Mouse (Mus musculus) midbrain, embryonic 12.5 days (tissue): ENCODE measurements around the gene Camk1d. TPM values are rescaled to one million over a fixed set of nuclear protein-coding genes. Genes with fewer than 3 reads are reported as not detected.

ENCODE experiments used
- ATAC-seq: fragments of 200-750 bp; cut with Nextera tagmentation; 2 replicates; pipeline ENCODE4 v1.8.0; 2017; ENCODE audit warnings: low read depth, moderate TSS enrichment, moderate library complexity; ENCODE audit not compliant: low FRiP score
- H3K27ac ChIP-seq: fragments of 300-500 bp; sonication (generic); replicated peaks from 2 replicates; pipeline ENCODE4 v1.5.1; 2016; ENCODE audit warnings: mild to moderate bottlenecking
- H3K27me3 ChIP-seq: fragments of 300-500 bp; sonication (generic); 2 replicates; pipeline ENCODE4 v1.6.1; 2016; ENCODE audit warnings: mild to moderate bottlenecking
- H3K36me3 ChIP-seq: fragments of 300-500 bp; sonication (generic); 2 replicates; pipeline ENCODE4 v1.6.1; 2016
- H3K4me1 ChIP-seq: fragments of 300-500 bp; sonication (generic); 2 replicates; pipeline ENCODE4 v1.6.1; 2016
- H3K4me2 ChIP-seq: fragments of 300-500 bp; sonication (generic); replicated peaks from 2 replicates; pipeline ENCODE4 v1.6.1; 2016; ENCODE audit warnings: mild to moderate bottlenecking, moderate library complexity
- H3K4me3 ChIP-seq: fragments of 300-500 bp; sonication (generic); 2 replicates; pipeline ENCODE4 v1.5.1; 2016; ENCODE audit warnings: mild to moderate bottlenecking
- H3K9ac ChIP-seq: fragments of 300-500 bp; sonication (generic); replicated peaks from 2 replicates; pipeline ENCODE4 v1.6.1; 2016; ENCODE audit warnings: mild to moderate bottlenecking, moderate library complexity
- H3K9me3 ChIP-seq: fragments of 300-500 bp; sonication (generic); 2 replicates; pipeline ENCODE4 v1.6.1; 2016; ENCODE audit warnings: mild to moderate bottlenecking
- WGBS: fragments of 180-500 bp; shearing (Covaris S2); methylation state at CpG from one replicate; pipeline ENCODE4 v1.1.7; 2016; 5-methylcytosine and 5-hydroxymethylcytosine counted together
- polyA plus RNA-seq: library from polyadenylated mRNA; unstranded; fragments of >200 nt; fragmentation: Nextera tagmentation; extraction: Ambion mirVana; gene quantifications from 2 replicates; pipeline ENCODE4 v1.2.1, GENCODE M21; 2016

The Camk1d gene
- polyA plus RNA-seq, 1 experiment from 2014 or later = 3.2 TPM

- Histone ChIP-seq H3K4me2 (no peak overlapping the region), H3K27ac (no peak overlapping the region), H3K9ac (no peak overlapping the region), H3K9me3 (no peaks in the 10 kb centered on the region), H3K4me1 (peaks cover 7% of the 10 kb centered on the region; the same call in 1 of the 2 replicates), H3K36me3 (no peaks in the 10 kb centered on the region), H3K27me3 (no peaks in the 10 kb centered on the region), H3K4me3 (no peak overlapping the region)
- 86% methylated on average over 12 of the region's 12 CpGs for WGBS
- no peak for ATAC-seq
These were observed 38.7 kb downstream of the Camk1d start for GRCm38 (mm10) chr2:5675431-5676142.

- ATAC-seq = no peak
- no peaks in the 10 kb centered on the region for H3K27me3 ChIP-seq
- H3K4me1 ChIP-seq = peaks cover 7% of the 10 kb centered on the region; the same call in 1 of the 2 replicates
- WGBS = 93% methylated on average over 9 of the region's 9 CpGs
- no peaks in the 10 kb centered on the region for H3K9me3 ChIP-seq
- H3K9ac ChIP-seq = no peak overlapping the region
- no peak overlapping the region for H3K27ac ChIP-seq
- no peak overlapping the region for H3K4me2 ChIP-seq
- no peaks in the 10 kb centered on the region for H3K36me3 ChIP-seq
- H3K4me3 ChIP-seq = no peak overlapping the region
These were observed 39.8 kb downstream of the Camk1d start for GRCm38 (mm10) chr2:5674512-5674911.

- no peak overlapping the region for H3K4me3 ChIP-seq
- no peak overlapping the region for H3K9ac ChIP-seq
- H3K27me3 ChIP-seq = no peaks in the 10 kb centered on the region
- H3K36me3 ChIP-seq = no peaks in the 10 kb centered on the region
- no peak for ATAC-seq
- H3K4me2 ChIP-seq = no peak overlapping the region
- H3K4me1 ChIP-seq = peaks cover 7% of the 10 kb centered on the region; the same call in 1 of the 2 replicates
- H3K9me3 ChIP-seq = no peaks in the 10 kb centered on the region
- no peak overlapping the region for H3K27ac ChIP-seq
- 90% methylated on average over 6 of the region's 6 CpGs for WGBS
These were observed 40.5 kb downstream of the Camk1d start for GRCm38 (mm10) chr2:5673816-5674215.

DNA sequence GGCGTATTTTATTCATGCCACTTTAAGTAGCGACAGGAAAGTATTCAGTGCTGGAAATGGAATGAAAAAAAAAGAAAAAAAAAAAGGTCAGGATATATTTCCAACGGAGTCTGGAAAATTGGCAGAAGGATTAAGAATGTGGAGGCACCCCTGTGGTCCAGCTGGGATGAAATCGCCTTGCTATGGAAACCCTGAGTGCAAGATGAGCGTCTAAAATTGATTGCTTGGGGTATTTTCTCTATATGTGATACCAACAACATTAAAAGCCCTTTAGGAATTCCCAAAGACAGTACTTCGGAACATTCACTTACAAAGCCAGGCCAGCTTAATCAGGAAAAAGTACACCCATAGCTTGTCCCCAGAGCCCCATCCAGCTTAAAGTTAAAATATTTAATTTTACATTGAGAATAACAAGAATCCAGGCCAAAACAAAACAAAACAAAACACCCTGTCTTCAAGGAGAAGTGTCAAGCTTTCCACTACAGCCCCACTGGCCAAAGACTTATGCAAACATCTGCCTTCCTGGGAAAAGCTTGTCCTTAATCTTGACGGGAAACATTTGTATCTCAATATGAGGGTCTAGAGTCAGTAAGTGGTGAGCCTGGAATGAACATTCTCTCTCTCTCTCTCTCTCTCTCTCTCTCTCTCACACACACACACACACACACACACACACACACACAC lies 41.3 kb downstream of the Camk1d start:
- peaks cover 7% of the 10 kb centered on the region; the same call in 1 of the 2 replicates for H3K4me1 ChIP-seq
- H3K36me3 ChIP-seq = no peaks in the 10 kb centered on the region
- no peaks in the 10 kb centered on the region for H3K9me3 ChIP-seq
- no peak overlapping the region for H3K4me2 ChIP-seq
- WGBS = 65% methylated on average over 7 of the region's 7 CpGs
- H3K27me3 ChIP-seq = no peaks in the 10 kb centered on the region
- no peak overlapping the region for H3K4me3 ChIP-seq
- H3K9ac ChIP-seq = no peak overlapping the region
- H3K27ac ChIP-seq = no peak overlapping the region
- ATAC-seq = no peak

DNA sequence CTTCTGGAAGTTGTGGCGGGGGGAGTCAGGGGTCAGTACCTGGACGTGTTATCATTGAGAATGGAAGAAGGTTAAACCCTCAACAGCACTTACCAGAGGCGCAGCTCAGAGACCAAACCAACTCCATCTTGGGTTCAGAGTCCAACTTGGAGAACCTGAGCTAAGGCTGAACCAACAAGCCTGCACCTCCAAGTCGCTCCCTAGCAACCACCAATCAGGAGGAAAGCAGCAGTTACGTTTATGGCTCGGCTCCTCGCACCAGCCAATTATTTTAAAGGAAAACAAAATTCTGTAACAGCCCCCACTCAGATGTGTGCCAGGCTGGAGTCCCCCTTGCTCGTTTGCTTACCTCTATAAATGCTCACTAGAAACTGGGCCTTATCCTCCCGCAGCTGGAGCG lies 44.2 kb downstream of the Camk1d start:
- no peak overlapping the region for H3K27ac ChIP-seq
- H3K36me3 ChIP-seq = no peaks in the 10 kb centered on the region
- no peak overlapping the region for H3K4me2 ChIP-seq
- no peak overlapping the region for H3K4me3 ChIP-seq
- H3K4me1 ChIP-seq = no peaks in the 10 kb centered on the region
- H3K27me3 ChIP-seq = no peaks in the 10 kb centered on the region
- H3K9me3 ChIP-seq = no peaks in the 10 kb centered on the region
- WGBS = 91% methylated on average over 10 of the region's 10 CpGs
- H3K9ac ChIP-seq = no peak overlapping the region
- no peak for ATAC-seq

GRCm38 (mm10) chr2:5669498-5670040 lies 44.7 kb downstream of the Camk1d start:
- Histone ChIP-seq H3K36me3 (no peaks in the 10 kb centered on the region), H3K4me1 (no peaks in the 10 kb centered on the region), H3K4me2 (no peak overlapping the region), H3K27me3 (no peaks in the 10 kb centered on the region), H3K27ac (no peak overlapping the region), H3K4me3 (no peak overlapping the region), H3K9me3 (no peaks in the 10 kb centered on the region), H3K9ac (no peak overlapping the region)
- 88% methylated on average over 15 of the region's 15 CpGs for WGBS
- no peak for ATAC-seq

DNA sequence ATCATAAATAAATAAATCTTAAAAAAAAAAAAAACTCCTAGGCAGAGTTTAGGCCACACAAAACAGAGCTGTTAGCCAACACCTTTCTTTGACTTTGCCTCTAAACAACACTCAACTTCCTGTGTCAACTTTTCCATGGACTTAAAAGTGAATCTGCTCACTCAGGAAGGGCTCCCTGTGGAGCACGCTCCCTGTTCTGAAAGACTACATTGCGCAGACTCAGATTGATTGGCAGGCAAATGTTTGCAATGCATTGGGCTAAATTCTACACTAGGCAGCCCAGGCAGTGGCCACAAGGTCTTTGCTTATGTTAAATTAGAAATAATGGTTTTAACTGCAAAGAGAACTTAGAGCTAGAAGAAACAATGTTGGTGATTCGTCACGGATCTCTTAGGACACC lies 45.4 kb downstream of the Camk1d start:
- Histone ChIP-seq H3K36me3 (no peaks in the 10 kb centered on the region), H3K27me3 (no peaks in the 10 kb centered on the region), H3K9ac (no peak overlapping the region), H3K4me3 (no peak overlapping the region), H3K27ac (no peak overlapping the region), H3K9me3 (no peaks in the 10 kb centered on the region), H3K4me1 (no peaks in the 10 kb centered on the region), H3K4me2 (no peak overlapping the region)
- 85% methylated on average over 4 of the region's 4 CpGs for whole genome bisulfite sequencing
- no peak for ATAC-seq

- H3K27me3 ChIP-seq = no peaks in the 10 kb centered on the region
- H3K4me2 ChIP-seq = no peak overlapping the region
- 92% methylated on average over 9 of the region's 9 CpGs for WGBS
- no peaks in the 10 kb centered on the region for H3K36me3 ChIP-seq
- no peaks in the 10 kb centered on the region for H3K9me3 ChIP-seq
- ATAC-seq = no peak
- H3K9ac ChIP-seq = no peak overlapping the region
- H3K27ac ChIP-seq = no peak overlapping the region
- no peak overlapping the region for H3K4me3 ChIP-seq
- no peaks in the 10 kb centered on the region for H3K4me1 ChIP-seq
These were observed 50.8 kb downstream of the Camk1d start for GRCm38 (mm10) chr2:5663499-5663898.

GRCm38 (mm10) chr2:5661946-5662345 lies 52.4 kb downstream of the Camk1d start:
- no peaks in the 10 kb centered on the region for H3K4me1 ChIP-seq
- ATAC-seq = no peak
- H3K9me3 ChIP-seq = no peaks in the 10 kb centered on the region
- H3K9ac ChIP-seq = no peak overlapping the region
- no peaks in the 10 kb centered on the region for H3K36me3 ChIP-seq
- no peaks in the 10 kb centered on the region for H3K27me3 ChIP-seq
- H3K4me3 ChIP-seq = no peak overlapping the region
- 66% methylated on average over 5 of the region's 5 CpGs for WGBS
- no peak overlapping the region for H3K4me2 ChIP-seq
- H3K27ac ChIP-seq = no peak overlapping the region

DNA sequence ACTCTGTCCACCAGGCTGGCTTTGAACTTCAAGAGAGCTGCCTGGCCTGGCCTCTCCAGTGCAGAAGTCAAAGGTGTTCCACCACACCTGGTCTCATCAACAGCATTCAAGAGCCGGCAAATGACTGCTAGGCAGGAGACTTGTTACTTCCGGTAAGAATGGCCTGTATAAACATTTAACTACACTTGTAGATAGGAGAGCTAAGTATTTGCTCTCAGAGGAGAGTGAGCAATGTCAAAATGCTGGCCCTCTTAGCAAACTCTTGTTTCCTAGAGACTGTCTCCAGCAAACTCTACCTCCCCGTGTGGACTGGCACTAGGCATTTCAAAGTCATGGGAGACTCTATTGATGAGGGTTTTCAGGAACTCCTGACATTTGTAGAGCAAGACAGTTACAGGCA lies 56.3 kb downstream of the Camk1d start:
- Histone ChIP-seq H3K36me3 (no peaks in the 10 kb centered on the region), H3K9me3 (no peaks in the 10 kb centered on the region), H3K4me2 (no peak overlapping the region), H3K4me3 (no peak overlapping the region), H3K4me1 (no peaks in the 10 kb centered on the region), H3K27me3 (no peaks in the 10 kb centered on the region), H3K9ac (no peak overlapping the region), H3K27ac (no peak overlapping the region)
- 81% methylated on average over 3 of the region's 3 CpGs for WGBS
- no peak for ATAC-seq

DNA sequence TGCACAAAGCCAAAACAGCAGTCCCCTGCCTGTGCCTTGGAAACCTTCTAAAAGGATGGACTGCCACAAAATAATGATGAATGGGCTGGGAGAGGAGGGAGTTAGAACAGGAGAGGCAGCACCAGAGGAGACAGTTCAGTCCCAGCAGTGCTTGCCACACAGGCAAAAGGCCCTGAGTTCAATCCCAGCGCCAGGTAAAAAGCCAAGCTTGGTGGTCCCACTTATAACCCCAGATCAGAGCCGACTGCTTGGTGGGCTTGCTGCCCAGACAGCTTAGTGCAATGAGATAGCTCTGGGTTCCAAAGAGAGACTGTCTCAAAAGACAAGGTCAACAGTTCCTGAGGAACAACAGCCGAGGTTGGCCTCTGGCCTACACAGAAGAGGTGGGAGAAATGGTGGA lies 58.0 kb downstream of the Camk1d start:
- Histone ChIP-seq H3K4me1 (no peaks in the 10 kb centered on the region), H3K36me3 (no peaks in the 10 kb centered on the region), H3K4me2 (no peak overlapping the region), H3K9me3 (no peaks in the 10 kb centered on the region), H3K27ac (no peak overlapping the region), H3K27me3 (no peaks in the 10 kb centered on the region), H3K4me3 (no peak overlapping the region), H3K9ac (no peak overlapping the region)
- ATAC-seq = no peak
- WGBS = 74% methylated on average over 3 of the region's 3 CpGs

DNA sequence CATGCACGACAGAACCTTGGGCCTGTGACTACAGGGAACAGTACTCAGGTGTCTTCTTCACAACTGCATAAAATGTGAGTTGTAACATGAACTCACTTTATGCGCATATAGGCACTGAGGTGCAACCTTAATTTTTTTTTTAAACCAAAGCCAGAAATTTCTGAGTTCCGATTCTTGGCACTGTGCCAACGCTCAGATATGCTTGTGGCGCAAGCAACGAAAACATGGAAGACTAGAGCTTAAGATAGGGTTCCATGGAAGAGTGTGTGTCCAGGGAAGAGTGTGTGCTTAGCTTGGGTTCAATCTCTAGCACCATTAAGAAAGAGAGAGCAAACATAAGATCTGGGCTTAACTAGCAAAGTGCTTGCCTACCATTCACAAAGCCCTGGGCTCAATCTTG lies 62.2 kb downstream of the Camk1d start:
- Histone ChIP-seq H3K4me2 (no peak overlapping the region), H3K27ac (no peak overlapping the region), H3K4me1 (no peaks in the 10 kb centered on the region), H3K9ac (no peak overlapping the region), H3K27me3 (no peaks in the 10 kb centered on the region), H3K9me3 (no peaks in the 10 kb centered on the region), H3K36me3 (no peaks in the 10 kb centered on the region), H3K4me3 (no peak overlapping the region)
- 93% methylated on average over 6 of the region's 6 CpGs for WGBS
- no peak for ATAC-seq
